Mouse (Mus musculus): Measurements from ENCODE around the gene Glyr1. TPM values are rescaled to one million over a fixed set of nuclear protein-coding genes. Genes with fewer than 3 reads are reported as not detected.

Gene Glyr1
- polyA plus RNA-seq, 2 experiments, result 21.7 to 26.4 TPM

DNA sequence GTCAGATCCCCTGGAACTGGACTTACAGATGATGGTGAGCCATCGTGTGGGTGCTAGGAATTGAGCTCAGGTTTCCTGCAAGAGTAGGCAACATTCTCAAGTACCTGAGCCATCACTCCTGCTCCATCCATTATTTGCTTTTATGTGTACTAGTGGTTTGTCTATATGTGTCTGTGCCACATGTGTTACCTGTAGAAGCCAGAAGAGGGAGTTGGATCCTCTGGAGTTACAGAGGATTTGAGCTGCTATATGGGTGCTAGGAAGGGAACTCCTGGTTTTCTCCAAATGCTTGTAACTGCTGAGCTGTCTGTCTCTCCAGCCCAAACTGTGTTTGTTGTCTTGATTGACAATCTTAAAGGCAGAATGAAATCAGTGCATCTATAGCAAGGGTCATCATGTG lies 8.5 kb upstream of the Glyr1 start:
- Histone ChIP-seq H3K27ac (no peak overlapping the region), H3K27me3 (ENCODE audit: control insufficient read depth, insufficient read depth, low read length) (no peaks in the 10 kb centered on the region), H3K4me2 (ENCODE audit: low read depth) (no peak overlapping the region), H3K36me3 (replicated peaks; ENCODE audit: control insufficient read depth, insufficient read depth, low read depth) (peaks cover 50% of the 10 kb centered on the region), H3K9ac (replicated peaks) (no peak overlapping the region), H3K4me3 (ENCODE audit: insufficient read depth in 1 of 2, low read depth in 2 of 2, low read length in 2 of 2) (no peak overlapping the region), H3K9me3 (ENCODE audit: control insufficient read depth, low read length) (no peaks in the 10 kb centered on the region), H3K4me1 (replicated peaks; ENCODE audit: control insufficient read depth in 2 of 2, insufficient read depth in 2 of 2, low read length in 1 of 2) (no peaks in the 10 kb centered on the region)
- 77% methylated on average over 1 of the region's 1 CpGs for WGBS (ENCODE audit: insufficient replicate concordance)
- DNase-seq (ENCODE audit: low read depth in 3 of 3, low spot score in 3 of 3) (no peak), ATAC-seq (ENCODE audit: insufficient read depth) (no peak)
- peak; percentile 45; the same call in 1 of the 2 replicates for TF ChIP-seq CTCF (IDR thresholded peaks at IDR 0.05; ENCODE audit: low read depth)
- no peak for TF ChIP-seq EP300 (IDR thresholded peaks at IDR 0.05; ENCODE audit: low read depth)

DNA sequence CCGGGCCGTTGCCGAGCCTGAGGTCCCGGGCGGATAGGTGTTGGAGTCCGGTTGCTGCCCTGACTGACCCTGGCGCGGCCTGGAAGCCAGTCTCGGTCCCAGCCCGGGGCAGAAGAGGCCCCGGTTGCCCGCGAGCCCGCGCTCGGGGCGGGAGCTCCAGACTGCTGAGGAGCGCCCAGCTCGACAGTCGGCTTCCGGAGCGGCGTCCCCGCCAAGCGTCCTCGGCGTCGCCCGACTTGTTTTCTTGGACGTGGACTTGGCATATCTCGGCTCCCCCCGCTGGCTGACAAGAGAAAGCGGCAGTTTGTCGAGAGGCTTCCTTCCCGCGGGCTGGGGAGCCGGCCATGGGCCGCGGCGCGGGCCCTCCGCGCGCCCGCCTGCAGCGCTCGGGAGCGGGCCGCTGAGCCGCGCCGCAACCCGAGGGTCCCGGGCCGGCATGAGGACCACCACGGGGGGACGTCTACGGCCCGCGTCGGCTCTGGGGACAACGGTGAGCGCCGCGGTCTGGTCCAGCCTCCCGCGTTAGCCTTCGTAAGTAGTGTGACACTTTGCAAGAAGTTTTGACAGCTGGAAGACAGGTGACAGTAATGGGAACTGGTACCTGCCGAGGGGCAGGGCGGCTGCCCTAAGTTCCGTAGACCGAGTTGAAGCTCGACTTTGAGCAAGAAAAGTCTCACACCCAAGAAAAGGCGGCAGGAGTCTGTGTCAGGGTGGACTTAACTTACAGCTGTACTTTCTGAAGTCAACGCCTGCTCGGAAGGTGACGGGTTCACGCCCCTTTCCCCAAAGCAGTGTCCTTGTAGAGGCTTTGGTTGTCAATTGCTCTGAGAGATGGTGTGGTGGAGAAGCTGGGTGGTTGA lies 818 bp upstream of the Glyr1 start:
- H3K36me3 ChIP-seq (replicated peaks; ENCODE audit: control insufficient read depth, insufficient read depth, low read depth), result peaks cover 39% of the 10 kb centered on the region
- WGBS (ENCODE audit: insufficient replicate concordance), result under 1% methylated on average over 72 of the region's 78 CpGs
- no peaks in the 10 kb centered on the region for H3K9me3 ChIP-seq (ENCODE audit: control insufficient read depth, low read length)
- H3K4me2 ChIP-seq (ENCODE audit: low read depth), result peak overlapping the region; percentile 83
- TF ChIP-seq EP300 (IDR thresholded peaks at IDR 0.05; ENCODE audit: low read depth), result no peak
- TF ChIP-seq CTCF (IDR thresholded peaks at IDR 0.05; ENCODE audit: low read depth), result peak; percentile 26; the same call in 1 of the 2 replicates
- H3K9ac ChIP-seq (replicated peaks), result peak overlapping the region; percentile 95
- peak; percentile 50 to 56 (median 51) for DNase-seq (ENCODE audit: low read depth in 3 of 3, low spot score in 3 of 3)
- peak overlapping the region; percentile 94 for H3K27ac ChIP-seq
- H3K4me1 ChIP-seq (replicated peaks; ENCODE audit: control insufficient read depth in 2 of 2, insufficient read depth in 2 of 2, low read length in 1 of 2), result peaks cover 7 to 17% of the 10 kb centered on the region in 2 experiments
- peak; percentile 72 for ATAC-seq (ENCODE audit: insufficient read depth)
- no peaks in the 10 kb centered on the region for H3K27me3 ChIP-seq (ENCODE audit: control insufficient read depth, insufficient read depth, low read length)
- H3K4me3 ChIP-seq (ENCODE audit: insufficient read depth in 1 of 2, low read depth in 2 of 2, low read length in 2 of 2), result peak overlapping the region; percentile 94 to 98

DNA sequence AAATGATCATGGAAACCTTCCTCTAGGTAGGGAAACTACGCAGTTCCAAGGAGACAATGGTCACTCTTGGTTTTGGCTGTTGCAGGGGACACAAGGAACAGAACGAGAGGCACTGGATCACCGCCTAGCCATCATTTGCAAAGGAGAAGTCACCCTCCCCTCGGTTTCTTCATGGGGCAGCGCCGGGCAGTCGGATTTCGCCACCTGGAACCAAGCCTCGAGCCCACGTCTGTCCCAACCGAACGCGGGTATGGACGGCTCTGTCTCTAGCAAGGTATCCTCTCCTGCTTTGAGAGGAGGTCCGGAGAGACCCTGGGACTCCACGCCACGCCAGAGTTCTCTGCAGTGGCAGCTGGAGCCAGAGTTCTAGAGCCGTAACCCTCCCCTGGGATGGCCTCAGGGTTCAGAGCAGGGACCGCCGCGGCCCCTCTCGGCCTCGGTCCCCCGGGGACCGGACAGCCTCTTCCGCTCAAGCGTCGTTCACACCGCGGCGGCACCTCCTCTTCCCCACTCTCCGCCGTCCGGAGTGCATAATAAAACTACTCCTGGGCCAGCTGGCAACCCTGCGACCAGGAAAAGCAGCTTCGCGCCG lies 385 bp downstream of the Glyr1 start:
- peak overlapping the region; percentile 83 to 94 for H3K4me3 ChIP-seq (ENCODE audit: insufficient read depth in 1 of 2, low read depth in 2 of 2, low read length in 2 of 2)
- no peaks in the 10 kb centered on the region for H3K9me3 ChIP-seq (ENCODE audit: control insufficient read depth, low read length)
- no peaks in the 10 kb centered on the region for H3K27me3 ChIP-seq (ENCODE audit: control insufficient read depth, insufficient read depth, low read length)
- peaks cover 7 to 17% of the 10 kb centered on the region in 2 experiments for H3K4me1 ChIP-seq (replicated peaks; ENCODE audit: control insufficient read depth in 2 of 2, insufficient read depth in 2 of 2, low read length in 1 of 2)
- DNase-seq (ENCODE audit: low read depth in 3 of 3, low spot score in 3 of 3), result peak in 1 of 3 experiments; percentile 13
- H3K36me3 ChIP-seq (replicated peaks; ENCODE audit: control insufficient read depth, insufficient read depth, low read depth), result peaks cover 43% of the 10 kb centered on the region
- ATAC-seq (ENCODE audit: insufficient read depth), result peak; percentile 49
- peak overlapping the region; percentile 93 for H3K9ac ChIP-seq (replicated peaks)
- TF ChIP-seq CTCF (IDR thresholded peaks at IDR 0.05; ENCODE audit: low read depth), result no peak
- TF ChIP-seq EP300 (IDR thresholded peaks at IDR 0.05; ENCODE audit: low read depth), result no peak
- peak overlapping the region; percentile 85 for H3K4me2 ChIP-seq (ENCODE audit: low read depth)
- under 1% methylated on average over 38 of the region's 38 CpGs for WGBS (ENCODE audit: insufficient replicate concordance)
- H3K27ac ChIP-seq, result peak overlapping the region; percentile 10

DNA sequence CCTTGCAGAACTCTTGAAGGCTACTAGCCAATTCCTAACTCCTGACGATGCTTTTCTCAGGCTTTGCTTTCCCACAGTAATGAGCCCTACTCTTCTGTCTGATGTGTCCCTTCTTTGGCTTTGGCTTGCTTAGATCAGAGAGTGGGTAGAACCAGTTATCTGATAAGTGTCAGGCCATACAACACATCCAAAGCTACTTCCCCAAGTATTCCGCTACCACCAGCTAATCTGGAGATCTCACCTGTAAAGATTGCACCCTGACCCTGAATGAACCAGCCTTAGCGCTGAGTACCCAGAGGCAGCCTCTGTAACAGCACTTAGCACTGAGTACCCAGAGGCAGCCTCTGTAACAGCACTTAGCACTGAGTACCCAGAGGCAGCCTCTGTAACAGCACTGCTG lies 4.3 kb downstream of the Glyr1 start:
- Histone ChIP-seq H3K27me3 (ENCODE audit: control insufficient read depth, insufficient read depth, low read length) (no peaks in the 10 kb centered on the region), H3K9me3 (ENCODE audit: control insufficient read depth, low read length) (no peaks in the 10 kb centered on the region), H3K36me3 (replicated peaks; ENCODE audit: control insufficient read depth, insufficient read depth, low read depth) (peaks cover 58% of the 10 kb centered on the region), H3K27ac (no peak overlapping the region), H3K4me1 (replicated peaks; ENCODE audit: control insufficient read depth in 2 of 2, insufficient read depth in 2 of 2, low read length in 1 of 2) (peaks cover 5 to 9% of the 10 kb centered on the region in 2 experiments), H3K9ac (replicated peaks) (no peak overlapping the region), H3K4me3 (ENCODE audit: insufficient read depth in 1 of 2, low read depth in 2 of 2, low read length in 2 of 2) (no peak overlapping the region), H3K4me2 (ENCODE audit: low read depth) (no peak overlapping the region)
- TF ChIP-seq EP300 (IDR thresholded peaks at IDR 0.05; ENCODE audit: low read depth), result no peak
- no peak for TF ChIP-seq CTCF (IDR thresholded peaks at IDR 0.05; ENCODE audit: low read depth)
- no peak for ATAC-seq (ENCODE audit: insufficient read depth)
- DNase-seq (ENCODE audit: low read depth in 3 of 3, low spot score in 3 of 3), result no peak
- WGBS (ENCODE audit: insufficient replicate concordance), result 83% methylated on average over 3 of the region's 3 CpGs

DNA sequence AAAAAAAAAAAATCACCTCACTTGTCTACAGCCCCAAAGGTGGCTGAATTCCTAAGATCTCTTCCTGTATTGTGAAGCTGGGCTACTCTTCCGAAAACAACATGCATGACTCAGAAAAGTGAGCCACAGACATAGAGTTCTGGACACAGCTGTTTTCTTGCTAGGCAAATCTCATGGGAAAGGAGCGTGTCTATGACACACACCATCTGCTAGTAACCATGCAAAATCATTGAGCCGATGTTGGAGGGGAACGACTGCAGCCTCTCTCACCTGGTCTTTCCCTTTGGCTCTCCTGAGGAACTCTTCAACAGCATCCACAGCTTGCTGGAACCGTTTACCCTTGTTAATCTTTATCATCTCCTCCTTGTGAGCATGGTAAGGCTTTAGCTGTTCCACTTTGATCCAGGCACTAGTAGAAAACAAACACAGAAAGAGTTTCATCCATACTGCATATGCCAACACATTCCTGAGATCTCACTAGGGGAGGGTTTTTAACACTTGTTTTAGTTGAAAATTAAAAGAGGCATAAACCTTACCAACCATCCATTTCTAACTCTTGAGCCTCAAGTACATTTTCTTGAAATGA lies 12.9 kb downstream of the Glyr1 start:
- Histone ChIP-seq H3K27ac (no peak overlapping the region), H3K36me3 (replicated peaks; ENCODE audit: control insufficient read depth, insufficient read depth, low read depth) (peaks cover 86% of the 10 kb centered on the region)
- DNase-seq (ENCODE audit: low read depth in 3 of 3, low spot score in 3 of 3), result no peak

More for the DNA sequence above, 12.9 kb downstream of the Glyr1 start:
- Histone ChIP-seq H3K4me2 (ENCODE audit: low read depth) (no peak overlapping the region), H3K4me3 (ENCODE audit: insufficient read depth in 1 of 2, low read depth in 2 of 2, low read length in 2 of 2) (no peak overlapping the region), H3K4me1 (replicated peaks; ENCODE audit: control insufficient read depth in 2 of 2, insufficient read depth in 2 of 2, low read length in 1 of 2) (no peaks in the 10 kb centered on the region), H3K9me3 (ENCODE audit: control insufficient read depth, low read length) (no peaks in the 10 kb centered on the region), H3K9ac (replicated peaks) (no peak overlapping the region), H3K27me3 (ENCODE audit: control insufficient read depth, insufficient read depth, low read length) (no peaks in the 10 kb centered on the region)
- WGBS (ENCODE audit: insufficient replicate concordance), result 75% methylated on average over 5 of the region's 5 CpGs
- TF ChIP-seq EP300 (IDR thresholded peaks at IDR 0.05; ENCODE audit: low read depth), result no peak
- no peak for TF ChIP-seq CTCF (IDR thresholded peaks at IDR 0.05; ENCODE audit: low read depth)
- no peak for ATAC-seq (ENCODE audit: insufficient read depth)
